Mouse (Mus musculus) liver, postnatal 0 days (tissue): Measurements from ENCODE around the gene Senp3.

Source experiments
- CTCF ChIP-seq: sonication (generic); IDR thresholded peaks from 2 replicates; pipeline ENCODE4 v1.5.1; 2016; ENCODE audit warnings: antibody characterized with exemption, low read depth
- EP300 ChIP-seq: IDR thresholded peaks from 2 replicates; pipeline ENCODE4 v1.6.1; 2016; ENCODE audit warnings: antibody characterized with exemption, low read depth, mild to moderate bottlenecking

DNA sequence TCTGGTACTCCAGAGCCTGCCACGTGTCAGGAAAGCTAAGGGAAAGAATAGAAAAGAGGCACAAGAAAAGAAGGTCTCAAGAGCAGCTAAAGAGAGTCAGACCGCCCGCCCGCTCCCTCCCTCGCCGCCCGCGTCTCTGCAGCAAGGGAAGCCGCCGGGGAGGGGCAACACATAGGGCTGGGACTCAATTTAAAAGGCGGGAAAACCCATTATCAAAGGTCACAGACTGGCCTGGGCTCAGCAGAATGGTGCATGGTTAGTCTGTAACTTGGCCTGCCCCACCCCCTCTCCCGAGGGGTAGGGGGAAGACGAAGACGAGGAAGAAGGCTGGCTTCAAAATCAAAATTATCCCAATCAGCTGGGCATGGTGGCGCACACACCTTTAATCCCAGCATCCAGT is 36.8 kb upstream of the Senp3 start:
- TF ChIP-seq EP300, result no peak
- no peak for TF ChIP-seq CTCF
